Mouse (Mus musculus): ENCODE results near the gene Vmn1r26.
"Not testable (repeated sequence)": the region's sequence is repeated elsewhere in the genome, so short reads cannot be mapped to it uniquely, and the experiment has no call there.

The Vmn1r26 gene

GRCm38 (mm10) chr6:58015059-58015458 is at the start of gene Vmn1r26:
Gene Vmn1r26 (minus strand): TSS chr6:58015159.
- no peak for DNase-seq

- no peak for DNase-seq
These were observed 29.1 kb upstream of the Vmn1r26 start for GRCm38 (mm10) chr6:58044025-58044424.

DNA sequence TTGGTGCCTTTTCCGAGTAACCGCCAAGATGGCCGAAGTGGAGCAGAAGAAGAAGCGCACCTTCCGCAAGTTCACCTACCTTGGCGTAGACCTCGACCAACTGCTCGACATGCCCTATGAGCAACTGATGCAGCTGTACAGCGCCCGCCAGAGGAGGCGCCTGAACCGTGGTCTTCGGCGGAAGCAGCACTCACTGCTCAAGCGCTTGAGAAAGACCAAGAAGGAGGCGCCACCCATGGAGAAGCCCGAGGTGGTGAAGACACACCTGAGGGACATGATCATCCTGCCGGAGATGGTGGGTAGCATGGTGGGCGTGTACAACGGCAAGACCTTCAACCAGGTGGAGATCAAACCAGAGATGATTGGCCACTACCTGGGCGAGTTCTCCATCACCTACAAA is 2.5 kb upstream of the Vmn1r26 start:
- not testable (repeated sequence) for DNase-seq

- no peak for DNase-seq
These were observed 34.2 kb downstream of the Vmn1r26 start, which contains the start of gene Vmn1r25 for GRCm38 (mm10) chr6:57980710-57981109. Gene Vmn1r25 (minus strand): TSS chr6:57980810.

DNA sequence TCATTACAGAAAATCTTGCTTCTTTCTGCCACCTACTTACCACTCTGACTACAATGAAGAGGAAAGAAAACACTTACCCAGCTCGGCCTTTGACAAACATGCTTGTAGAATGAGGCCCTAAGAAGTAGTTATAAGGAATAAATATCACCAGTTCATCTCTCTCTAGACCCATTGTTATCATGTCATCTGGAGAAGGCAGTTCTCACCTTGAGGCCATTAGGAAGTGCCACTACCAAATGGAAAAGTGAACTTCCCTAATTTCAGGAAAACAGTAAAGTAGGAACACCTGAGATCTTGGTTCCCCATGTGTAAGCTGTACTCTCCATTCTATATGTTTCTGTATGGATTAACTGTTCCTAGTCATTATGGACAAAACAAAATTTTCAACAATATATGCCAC is 53.6 kb downstream of the Vmn1r26 start, which contains the start of gene Vmn1r24:
Gene Vmn1r24 (minus strand): TSS at position 101 of the 400 bp plus-strand sequence.
- DNase-seq, result not testable (repeated sequence)

Data from cerebellum, adult 11 months (tissue).